Mouse (Mus musculus): Measurements from ENCODE around the gene Rmdn3. TPM values are rescaled to one million over a fixed set of nuclear protein-coding genes. Genes with fewer than 3 reads are reported as not detected.

Gene Rmdn3
- total and polyA plus RNA-seq, 3 experiments: 41.8 to 59.1 (median 49.9) TPM

DNA sequence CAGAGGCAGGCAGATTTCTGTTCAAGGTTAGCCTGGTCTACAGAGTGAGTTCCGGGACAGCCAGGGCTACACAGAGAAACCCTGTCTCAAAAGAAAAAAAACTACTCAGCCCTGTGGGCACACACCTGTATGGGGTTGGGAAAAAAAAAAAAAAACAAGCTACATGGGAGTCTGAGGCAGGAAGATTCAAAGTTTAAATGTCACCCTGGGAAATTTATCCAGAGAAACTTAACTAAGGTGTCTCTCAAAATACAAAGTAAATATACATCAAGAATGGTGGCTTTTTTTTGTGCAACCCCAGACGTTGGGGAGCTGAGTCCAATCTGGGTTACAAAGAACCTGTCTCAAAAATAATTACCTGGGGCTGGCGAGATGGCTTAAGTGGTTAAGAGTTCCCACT lies 45.8 kb downstream of the Rmdn3 start:
- Histone ChIP-seq H3K4me3 (replicated peaks in 1 of 3; ENCODE audit: low read depth in 2 of 3, low read length in 2 of 3, poor library complexity in 1 of 3) (no peak overlapping the region), H3K9ac (ENCODE audit: insufficient read depth, low read depth) (no peak overlapping the region), H3K27me3 (replicated peaks) (no peaks in the 10 kb centered on the region), H3K4me2 (ENCODE audit: insufficient read depth, low read depth, poor library complexity, severe bottlenecking) (no peak overlapping the region), H3K79me2 (replicated peaks; ENCODE audit: control insufficient read depth, extremely low read depth, insufficient read depth, poor library complexity, severe bottlenecking) (peaks cover 34% of the 10 kb centered on the region), H3K36me3 (replicated peaks in 1 of 2; ENCODE audit: control insufficient read depth in 1 of 2, insufficient read depth in 1 of 2, low read length in 1 of 2) (peaks cover 8 to 35% of the 10 kb centered on the region in 2 experiments), H3K9me3 (replicated peaks; ENCODE audit: low read length) (no peaks in the 10 kb centered on the region), H3K4me1 (ENCODE audit: control insufficient read depth in 1 of 2, insufficient read depth in 2 of 2) (peaks cover 0 to 25% of the 10 kb centered on the region in 2 experiments; a peak in 3 of 4 replicates), H3K27ac (ENCODE audit: insufficient read depth, low read depth) (no peak overlapping the region)
- in situ Hi-C loops (cut with MboI; ENCODE audit: low pct_ligation_motif_present, low pct_unique_long_range_greater_than_20kb, low sequenced_read_pairs): no loop called here
- DNase-seq (ENCODE audit: extremely low read depth): no peak
- no peak for TF ChIP-seq ZKSCAN1 (IDR thresholded peaks at IDR 0.05; ENCODE audit: borderline replicate concordance, low read depth, low read length)
- TF ChIP-seq RAD21 (IDR thresholded peaks at IDR 0.05; ENCODE audit: low read depth, low read length): no peak
- TF ChIP-seq MAX (IDR thresholded peaks at IDR 0.05; ENCODE audit: low read length): no peak
- no peak for TF ChIP-seq POLR2AphosphoS2 (IDR thresholded peaks at IDR 0.05; ENCODE audit: low read depth, low read length)
- TF ChIP-seq MAFK (IDR thresholded peaks at IDR 0.05; ENCODE audit: insufficient replicate concordance, low read length): no peak
- no peak for TF ChIP-seq ZNF384 (IDR thresholded peaks at IDR 0.05; ENCODE audit: low read depth, low read length)
- no peak for TF ChIP-seq IRF4 (IDR thresholded peaks at IDR 0.05; ENCODE audit: low read depth, low read length)
- TF ChIP-seq USF2 (conservative IDR thresholded peaks at IDR 0.05; ENCODE audit: low read depth, low read length): no peak
- no peak for TF ChIP-seq ZMIZ1 (IDR thresholded peaks at IDR 0.05; ENCODE audit: low read depth, low read length)
- TF ChIP-seq ETS1 (conservative IDR thresholded peaks at IDR 0.05; ENCODE audit: low read depth, low read length): no peak
- no peak for TF ChIP-seq BHLHE40 (IDR thresholded peaks at IDR 0.05; ENCODE audit: low read depth, low read length)
- no peak for TF ChIP-seq POLR2A (IDR thresholded peaks at IDR 0.05; ENCODE audit: low read depth, low read length)
- no peak for TF ChIP-seq CHD2 (IDR thresholded peaks at IDR 0.05; ENCODE audit: low read length)
- TF ChIP-seq UBTF (IDR thresholded peaks at IDR 0.05; ENCODE audit: low read depth, low read length): no peak
- no peak for TF ChIP-seq CHD1 (IDR thresholded peaks at IDR 0.05; ENCODE audit: low read depth, low read length)
- TF ChIP-seq KAT2A (IDR thresholded peaks at IDR 0.05; ENCODE audit: insufficient replicate concordance, low read length): no peak
- no peak for TF ChIP-seq NELFE (IDR thresholded peaks at IDR 0.05; ENCODE audit: low read depth, low read length)
- no peak for TF ChIP-seq MAZ (IDR thresholded peaks at IDR 0.05; ENCODE audit: low read depth, low read length)
- no peak for TF ChIP-seq EP300 (IDR thresholded peaks at IDR 0.05; ENCODE audit: low read length)
- no peak for TF ChIP-seq MEF2A (IDR thresholded peaks at IDR 0.05; ENCODE audit: borderline replicate concordance, low read depth, low read length)
- dilution Hi-C loops (cut with MboI; ENCODE audit: extremely low pct_ligation_motif_present, extremely low pct_unique_long_range_greater_than_20kb, low sequenced_read_pairs): no loop called here

DNA sequence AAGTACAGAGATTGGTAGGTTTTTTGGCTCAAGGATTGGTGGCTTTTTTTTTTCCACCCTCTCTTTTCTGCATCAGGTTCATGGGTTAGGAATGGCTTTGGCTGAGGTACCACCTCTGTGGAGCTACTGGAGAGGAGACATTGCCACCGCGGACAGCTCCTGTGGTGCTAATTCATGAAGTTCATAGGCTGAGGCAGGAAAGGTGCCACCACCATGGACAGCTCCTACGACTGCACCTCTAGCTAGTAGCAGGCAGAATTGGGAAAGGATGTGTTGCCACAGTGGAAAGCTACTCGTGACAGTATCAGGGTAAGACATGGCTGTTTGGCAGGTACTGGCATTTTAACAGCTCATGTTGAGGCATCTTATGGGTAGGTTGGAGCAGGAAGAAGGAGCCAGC lies 48.3 kb downstream of the Rmdn3 start:
- in situ Hi-C loops (cut with MboI; ENCODE audit: low pct_ligation_motif_present, low pct_unique_long_range_greater_than_20kb, low sequenced_read_pairs): no loop called here
- H3K36me3 ChIP-seq (replicated peaks in 1 of 2; ENCODE audit: control insufficient read depth in 1 of 2, insufficient read depth in 1 of 2, low read length in 1 of 2): peaks cover 10 to 37% of the 10 kb centered on the region in 2 experiments

More for the DNA sequence above, 48.3 kb downstream of the Rmdn3 start:
- Histone ChIP-seq H3K9me3 (replicated peaks; ENCODE audit: low read length) (no peaks in the 10 kb centered on the region), H3K4me1 (ENCODE audit: control insufficient read depth in 1 of 2, insufficient read depth in 2 of 2) (peaks cover 0 to 7% of the 10 kb centered on the region in 2 experiments; a peak in 2 of 4 replicates), H3K4me3 (replicated peaks in 1 of 3; ENCODE audit: low read depth in 2 of 3, low read length in 2 of 3, poor library complexity in 1 of 3) (no peak overlapping the region), H3K27ac (ENCODE audit: insufficient read depth, low read depth) (no peak overlapping the region), H3K9ac (ENCODE audit: insufficient read depth, low read depth) (no peak overlapping the region), H3K79me2 (replicated peaks; ENCODE audit: control insufficient read depth, extremely low read depth, insufficient read depth, poor library complexity, severe bottlenecking) (peaks cover 9% of the 10 kb centered on the region), H3K27me3 (replicated peaks) (no peaks in the 10 kb centered on the region), H3K4me2 (ENCODE audit: insufficient read depth, low read depth, poor library complexity, severe bottlenecking) (no peak overlapping the region)
- DNase-seq (ENCODE audit: extremely low read depth): no peak
- dilution Hi-C loops (cut with MboI; ENCODE audit: extremely low pct_ligation_motif_present, extremely low pct_unique_long_range_greater_than_20kb, low sequenced_read_pairs): no loop called here
- no peak for TF ChIP-seq BHLHE40 (IDR thresholded peaks at IDR 0.05; ENCODE audit: low read depth, low read length)
- TF ChIP-seq MYC (IDR thresholded peaks at IDR 0.05; ENCODE audit: low read depth, low read length): no peak
- no peak for TF ChIP-seq POLR2A (IDR thresholded peaks at IDR 0.05; ENCODE audit: low read depth, low read length)
- TF ChIP-seq SIN3A (IDR thresholded peaks at IDR 0.05; ENCODE audit: low read length): peak; percentile 91
- no peak for TF ChIP-seq ETS1 (conservative IDR thresholded peaks at IDR 0.05; ENCODE audit: low read depth, low read length)
- TF ChIP-seq MXI1 (IDR thresholded peaks at IDR 0.05; ENCODE audit: low read depth, low read length): peak; percentile 70; the same call in 1 of the 2 replicates
- TF ChIP-seq CHD2 (IDR thresholded peaks at IDR 0.05; ENCODE audit: low read length): no peak
- TF ChIP-seq JUN (IDR thresholded peaks at IDR 0.05; ENCODE audit: insufficient read depth, low read depth, low read length): no peak
- TF ChIP-seq SMC3 (IDR thresholded peaks at IDR 0.05; ENCODE audit: low read depth, low read length): no peak
- no peak for TF ChIP-seq ZMIZ1 (IDR thresholded peaks at IDR 0.05; ENCODE audit: low read depth, low read length)
